Mouse (Mus musculus) lung, embryonic 15.5 days (tissue): ENCODE measurements around the gene AC109138.7. TPM values are rescaled to one million over a fixed set of nuclear protein-coding genes. Genes with fewer than 3 reads are reported as not detected.

ENCODE experiments used
- ATAC-seq: fragments of 200-750 bp; cut with Nextera tagmentation; 2 replicates; pipeline ENCODE4 v1.8.0; 2017; ENCODE audit warnings: moderate number of reproducible peaks, borderline replicate concordance; ENCODE audit not compliant: low FRiP score, low TSS enrichment; ENCODE audit errors: extremely low read depth
- H3K27ac ChIP-seq: fragments of 300-500 bp; sonication (generic); 2 replicates; pipeline ENCODE4 v1.5.1; 2015; ENCODE audit warnings: moderate library complexity, mild to moderate bottlenecking, inconsistent platforms
- H3K27me3 ChIP-seq: fragments of 300-500 bp; sonication (generic); 2 replicates; pipeline ENCODE4 v1.6.1; 2015; ENCODE audit warnings: inconsistent platforms
- H3K36me3 ChIP-seq: fragments of 300-500 bp; sonication (generic); 2 replicates; pipeline ENCODE4 v1.6.1; 2015; ENCODE audit warnings: inconsistent platforms
- H3K4me1 ChIP-seq: fragments of 300-500 bp; sonication (generic); 2 replicates; pipeline ENCODE4 v1.6.1; 2015; ENCODE audit warnings: inconsistent platforms
- H3K4me2 ChIP-seq: fragments of 300-500 bp; sonication (generic); 2 replicates; pipeline ENCODE4 v1.6.1; 2015; ENCODE audit warnings: inconsistent platforms, mild to moderate bottlenecking, moderate library complexity
- H3K4me3 ChIP-seq: fragments of 300-500 bp; sonication (generic); 2 replicates; pipeline ENCODE4 v1.5.1; 2015; ENCODE audit warnings: mild to moderate bottlenecking, inconsistent platforms
- H3K9ac ChIP-seq: fragments of 300-500 bp; sonication (generic); 2 replicates; pipeline ENCODE4 v1.6.1; 2015; ENCODE audit warnings: inconsistent platforms
- H3K9me3 ChIP-seq: fragments of 300-500 bp; sonication (generic); 2 replicates; pipeline ENCODE4 v1.6.1; 2016; ENCODE audit warnings: inconsistent platforms
- WGBS: fragments of 180-500 bp; shearing (Covaris S2); methylation state at CpG from one replicate; pipeline ENCODE4 v1.1.7; 2015; 5-methylcytosine and 5-hydroxymethylcytosine counted together
- polyA plus RNA-seq: library from polyadenylated mRNA; unstranded; fragments of >200 nt; fragmentation: Nextera tagmentation; extraction: Ambion mirVana; gene quantifications from 2 replicates; pipeline ENCODE4 v1.2.1, GENCODE M21; 2015

The AC109138.7 gene
- polyA plus RNA-seq, 1 experiment from 2014 or later = not detected

GRCm38 (mm10) chr19:4220957-4221743, 7.0 kb downstream of the AC109138.7 start:
- ATAC-seq = peak; percentile 32; the same call in 1 of the 2 replicates
- no peak overlapping the region for H3K4me3 ChIP-seq
- peak overlapping the region; percentile 25 for H3K4me2 ChIP-seq
- H3K27ac ChIP-seq = peak overlapping the region; percentile 58
- no peaks in the 10 kb centered on the region for H3K27me3 ChIP-seq
- 25% methylated on average over 14 of the region's 14 CpGs for WGBS
- no peak overlapping the region; the same call in 1 of the 2 replicates for H3K9ac ChIP-seq
- no peaks in the 10 kb centered on the region for H3K36me3 ChIP-seq
- H3K9me3 ChIP-seq = no peaks in the 10 kb centered on the region
- peaks cover 52% of the 10 kb centered on the region for H3K4me1 ChIP-seq

- no peaks in the 10 kb centered on the region for H3K36me3 ChIP-seq
- no peak for ATAC-seq
- H3K9me3 ChIP-seq = no peaks in the 10 kb centered on the region
- peaks cover 43% of the 10 kb centered on the region for H3K4me1 ChIP-seq
- H3K4me2 ChIP-seq = no peak overlapping the region
- 55% methylated on average over 11 of the region's 11 CpGs for WGBS
- H3K4me3 ChIP-seq = no peak overlapping the region
- no peak overlapping the region for H3K9ac ChIP-seq
- H3K27me3 ChIP-seq = no peaks in the 10 kb centered on the region
- H3K27ac ChIP-seq = 0 out of 2 replicates have a peak overlapping the region, but pooled peaks have one; percentile 58
These were observed 8.0 kb downstream of the AC109138.7 start for GRCm38 (mm10) chr19:4222165-4222564.

- H3K4me1 ChIP-seq = peaks cover 26% of the 10 kb centered on the region
- H3K27ac ChIP-seq = no peak overlapping the region
- no peaks in the 10 kb centered on the region for H3K36me3 ChIP-seq
- 83% methylated on average over 7 of the region's 7 CpGs for WGBS
- ATAC-seq = no peak
- no peak overlapping the region for H3K9ac ChIP-seq
- H3K27me3 ChIP-seq = peaks cover 14% of the 10 kb centered on the region; the same call in 1 of the 2 replicates
- no peaks in the 10 kb centered on the region for H3K9me3 ChIP-seq
- no peak overlapping the region for H3K4me2 ChIP-seq
- H3K4me3 ChIP-seq = no peak overlapping the region
These were observed 12.6 kb downstream of the AC109138.7 start for GRCm38 (mm10) chr19:4226779-4227178.

GRCm38 (mm10) chr19:4227446-4227845, 13.3 kb downstream of the AC109138.7 start:
- Histone ChIP-seq H3K9me3 (no peaks in the 10 kb centered on the region), H3K4me2 (no peak overlapping the region), H3K27me3 (peaks cover 14% of the 10 kb centered on the region; the same call in 1 of the 2 replicates), H3K4me1 (peaks cover 23% of the 10 kb centered on the region), H3K4me3 (no peak overlapping the region), H3K36me3 (no peaks in the 10 kb centered on the region), H3K9ac (no peak overlapping the region), H3K27ac (0 out of 2 replicates have a peak overlapping the region, but pooled peaks have one; percentile 18)
- no peak for ATAC-seq
- WGBS = 57% methylated on average over 5 of the region's 5 CpGs

GRCm38 (mm10) chr19:4227894-4228678, 13.9 kb downstream of the AC109138.7 start:
- Histone ChIP-seq H3K27ac (0 out of 2 replicates have a peak overlapping the region, but pooled peaks have one; percentile 18), H3K36me3 (no peaks in the 10 kb centered on the region), H3K4me3 (no peak overlapping the region), H3K9me3 (no peaks in the 10 kb centered on the region), H3K9ac (no peak overlapping the region), H3K4me2 (no peak overlapping the region), H3K27me3 (peaks cover 14% of the 10 kb centered on the region; the same call in 1 of the 2 replicates), H3K4me1 (peaks cover 25% of the 10 kb centered on the region)
- ATAC-seq = no peak
- 9% methylated on average over 8 of the region's 8 CpGs for WGBS

GRCm38 (mm10) chr19:4228891-4229290, 14.7 kb downstream of the AC109138.7 start:
- WGBS = 64% methylated on average over 4 of the region's 4 CpGs
- ATAC-seq = no peak
- H3K4me2 ChIP-seq = no peak overlapping the region
- no peaks in the 10 kb centered on the region for H3K36me3 ChIP-seq
- H3K27ac ChIP-seq = no peak overlapping the region
- no peak overlapping the region for H3K9ac ChIP-seq
- peaks cover 25% of the 10 kb centered on the region for H3K4me1 ChIP-seq
- no peak overlapping the region for H3K4me3 ChIP-seq
- H3K27me3 ChIP-seq = peaks cover 14% of the 10 kb centered on the region; the same call in 1 of the 2 replicates
- H3K9me3 ChIP-seq = no peaks in the 10 kb centered on the region

DNA sequence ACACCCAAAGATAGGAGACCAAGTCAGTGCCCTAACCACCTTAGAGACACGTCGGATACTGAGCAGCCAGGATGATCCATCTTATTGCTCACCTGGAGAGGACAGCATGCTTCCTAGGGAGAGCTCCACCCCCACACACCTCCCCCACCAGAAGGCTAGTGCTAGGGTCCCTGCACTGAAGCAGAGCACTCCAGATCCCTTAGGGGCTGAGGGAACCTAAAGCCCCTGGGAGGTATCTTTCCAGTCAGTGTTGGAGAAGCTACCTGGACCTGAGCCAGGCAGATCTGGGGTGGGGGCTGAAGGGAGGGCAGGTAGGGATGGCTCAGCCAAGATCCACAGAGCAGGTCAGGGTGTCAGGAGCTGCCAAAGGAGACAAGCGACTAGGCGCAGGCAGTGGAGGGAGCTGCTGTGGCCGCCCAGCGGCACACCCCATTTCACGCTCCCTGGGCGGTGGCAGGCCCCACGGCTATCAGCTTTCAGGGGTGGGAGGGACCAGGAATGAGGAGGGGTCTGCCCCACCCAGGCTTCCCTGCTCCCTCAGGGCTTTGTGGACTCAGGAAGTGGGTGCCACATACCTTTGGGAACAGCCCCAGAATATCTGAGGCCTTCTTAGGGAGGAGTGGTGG, 15.4 kb downstream of the AC109138.7 start:
- WGBS = 31% methylated on average over 9 of the region's 9 CpGs
- H3K27ac ChIP-seq = no peak overlapping the region
- no peak overlapping the region for H3K4me3 ChIP-seq
- ATAC-seq = no peak; the same call in 1 of the 2 replicates
- no peaks in the 10 kb centered on the region for H3K9me3 ChIP-seq
- no peak overlapping the region for H3K4me2 ChIP-seq
- peaks cover 25% of the 10 kb centered on the region for H3K4me1 ChIP-seq
- H3K9ac ChIP-seq = no peak overlapping the region
- H3K27me3 ChIP-seq = peaks cover 14% of the 10 kb centered on the region; the same call in 1 of the 2 replicates
- H3K36me3 ChIP-seq = no peaks in the 10 kb centered on the region

DNA sequence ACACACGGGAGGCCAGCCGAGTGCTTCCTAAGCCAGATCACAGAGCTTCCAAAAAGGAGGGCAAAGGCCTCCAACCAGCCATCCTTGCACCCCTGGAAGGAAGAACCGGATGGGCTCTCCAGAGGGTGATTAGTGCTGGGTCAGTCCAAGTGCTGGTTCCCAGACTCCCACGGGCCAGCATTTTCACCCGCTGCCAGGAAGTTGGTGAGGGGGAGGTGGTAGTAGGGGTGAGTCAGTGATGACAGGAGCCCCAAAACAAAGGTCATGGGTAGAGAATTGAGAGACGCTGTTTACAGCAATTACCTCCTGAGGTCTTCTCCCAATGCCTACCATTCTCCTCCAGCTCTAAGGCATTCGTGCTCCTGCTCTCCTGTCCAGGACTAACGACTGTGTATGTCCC, 16.3 kb downstream of the AC109138.7 start:
- Histone ChIP-seq H3K36me3 (no peaks in the 10 kb centered on the region), H3K4me1 (peaks cover 25% of the 10 kb centered on the region), H3K9me3 (no peaks in the 10 kb centered on the region), H3K4me2 (no peak overlapping the region), H3K4me3 (no peak overlapping the region), H3K27me3 (peaks cover 14% of the 10 kb centered on the region; the same call in 1 of the 2 replicates), H3K9ac (no peak overlapping the region), H3K27ac (no peak overlapping the region)
- ATAC-seq = no peak
- 67% methylated on average over 8 of the region's 8 CpGs for WGBS

DNA sequence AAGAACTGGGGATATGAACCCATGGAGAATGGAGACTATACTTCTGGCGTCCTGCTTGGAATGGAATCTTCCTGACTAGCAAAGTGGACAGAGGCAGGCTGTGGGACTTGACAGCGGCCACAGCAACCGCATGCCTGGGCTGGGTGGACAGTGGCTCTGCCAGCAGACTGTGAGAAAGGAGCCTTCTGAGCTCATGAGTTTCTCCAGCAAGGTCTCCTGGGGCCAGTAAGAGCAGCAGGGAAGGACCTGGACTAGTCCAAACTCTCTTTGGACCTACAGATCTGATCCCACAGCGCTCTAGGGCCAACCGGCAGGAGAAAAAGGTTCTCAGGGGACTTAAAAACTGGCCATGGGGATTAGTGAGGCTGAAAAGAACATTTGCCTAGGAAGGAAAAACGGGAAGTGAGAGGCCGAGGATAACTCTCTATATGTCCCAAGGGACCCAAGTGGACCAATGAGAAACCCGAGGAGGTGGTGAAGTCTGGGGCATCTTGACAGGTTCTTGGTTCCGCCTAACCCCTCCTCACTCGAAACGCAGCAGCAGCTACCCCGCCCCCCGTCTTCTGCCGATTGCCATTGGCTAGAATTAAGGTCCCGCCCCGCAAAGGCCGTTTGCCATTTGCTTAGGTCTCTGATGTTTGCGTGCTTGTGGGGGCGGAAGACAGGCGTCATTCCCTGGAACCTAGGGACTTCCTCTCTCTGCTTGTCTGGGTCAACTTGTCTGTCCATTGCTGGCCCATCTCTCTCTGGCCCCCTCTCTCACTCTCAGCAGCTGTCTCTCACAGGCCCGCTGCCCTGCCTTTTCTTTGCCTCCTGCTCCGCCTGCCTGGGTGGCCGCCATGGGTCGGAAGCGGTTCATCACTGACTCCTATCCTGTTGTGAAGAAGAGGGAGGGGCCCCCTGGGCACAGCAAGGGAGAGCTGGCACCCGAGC, 17.4 kb downstream of the AC109138.7 start, which contains the start of gene Pold4:
Gene Pold4, plus strand, starts transcription at position 647 of the 933 bp plus-strand sequence.
- H3K9me3 ChIP-seq = no peaks in the 10 kb centered on the region
- peak; percentile 92 for ATAC-seq
- H3K9ac ChIP-seq = peak within 1 kb of the TSS; percentile 40
- H3K27me3 ChIP-seq = peaks cover 14% of the 10 kb centered on the region; the same call in 1 of the 2 replicates
- H3K4me1 ChIP-seq = peaks cover 25% of the 10 kb centered on the region
- peak within 1 kb of the TSS; percentile 52 for H3K4me3 ChIP-seq
- H3K36me3 ChIP-seq = no peaks in the 10 kb centered on the region
- H3K27ac ChIP-seq = peak within 1 kb of the TSS; percentile 87
- H3K4me2 ChIP-seq = peak within 1 kb of the TSS; percentile 71
- 10% methylated on average over 26 of the region's 26 CpGs for WGBS

DNA sequence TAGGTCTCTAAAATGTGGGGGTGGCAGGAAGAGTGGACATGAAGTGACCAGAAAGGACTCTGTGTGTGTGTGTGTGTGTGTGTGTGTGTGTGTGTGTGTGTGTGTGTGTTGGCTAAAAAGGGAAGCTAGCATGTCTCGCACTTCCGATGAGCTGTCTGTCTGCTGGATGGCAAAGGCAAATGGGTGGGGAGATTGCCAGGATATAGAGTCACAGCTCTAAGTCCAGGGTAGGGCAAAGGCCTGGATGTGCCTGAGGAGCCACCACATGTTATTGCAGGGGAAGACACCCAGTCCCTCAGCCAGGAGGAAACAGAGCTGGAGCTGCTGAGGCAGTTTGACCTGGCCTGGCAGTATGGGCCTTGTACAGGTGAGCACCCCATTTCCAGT, 18.0 kb downstream of the AC109138.7 start:
- Histone ChIP-seq H3K36me3 (no peaks in the 10 kb centered on the region), H3K9me3 (no peaks in the 10 kb centered on the region), H3K4me2 (peak overlapping the region; percentile 71), H3K4me1 (peaks cover 24% of the 10 kb centered on the region), H3K27ac (peak overlapping the region; percentile 87), H3K9ac (peak overlapping the region; percentile 40), H3K4me3 (peak overlapping the region; percentile 52), H3K27me3 (peaks cover 14% of the 10 kb centered on the region; the same call in 1 of the 2 replicates)
- no peak for ATAC-seq
- 35% methylated on average over 2 of the region's 2 CpGs for WGBS
